Mouse (Mus musculus): Measurements from ENCODE around the gene Srm. TPM values are rescaled to one million over a fixed set of nuclear protein-coding genes. Genes with fewer than 3 reads are reported as not detected.

Gene Srm
- total RNA-seq, 4 experiments from 2014 or later, result 11.1 to 15.7 (median 12.5) TPM

DNA sequence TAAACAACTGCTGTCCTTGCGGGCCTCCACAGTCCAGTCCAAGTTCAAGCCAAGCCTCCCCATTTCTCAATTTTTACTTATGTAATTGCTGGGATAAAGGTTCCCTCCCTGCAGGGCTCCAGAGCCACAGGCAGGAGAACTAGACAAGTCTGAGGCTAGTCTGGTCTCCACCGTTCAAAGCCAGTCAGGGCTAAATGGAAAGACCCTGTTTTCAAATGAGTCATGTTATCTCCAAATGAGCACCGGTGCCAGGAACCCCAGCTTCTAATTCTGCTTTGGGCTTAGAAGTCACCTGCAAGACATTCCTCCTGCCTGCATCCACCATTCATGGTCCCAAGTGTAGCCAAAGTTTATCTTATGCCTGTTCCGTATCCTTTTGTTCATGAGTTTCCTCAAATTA is 10.6 kb downstream of the Srm start:
- no peak for DNase-seq (ENCODE audit: low spot score in 2 of 2)

DNA sequence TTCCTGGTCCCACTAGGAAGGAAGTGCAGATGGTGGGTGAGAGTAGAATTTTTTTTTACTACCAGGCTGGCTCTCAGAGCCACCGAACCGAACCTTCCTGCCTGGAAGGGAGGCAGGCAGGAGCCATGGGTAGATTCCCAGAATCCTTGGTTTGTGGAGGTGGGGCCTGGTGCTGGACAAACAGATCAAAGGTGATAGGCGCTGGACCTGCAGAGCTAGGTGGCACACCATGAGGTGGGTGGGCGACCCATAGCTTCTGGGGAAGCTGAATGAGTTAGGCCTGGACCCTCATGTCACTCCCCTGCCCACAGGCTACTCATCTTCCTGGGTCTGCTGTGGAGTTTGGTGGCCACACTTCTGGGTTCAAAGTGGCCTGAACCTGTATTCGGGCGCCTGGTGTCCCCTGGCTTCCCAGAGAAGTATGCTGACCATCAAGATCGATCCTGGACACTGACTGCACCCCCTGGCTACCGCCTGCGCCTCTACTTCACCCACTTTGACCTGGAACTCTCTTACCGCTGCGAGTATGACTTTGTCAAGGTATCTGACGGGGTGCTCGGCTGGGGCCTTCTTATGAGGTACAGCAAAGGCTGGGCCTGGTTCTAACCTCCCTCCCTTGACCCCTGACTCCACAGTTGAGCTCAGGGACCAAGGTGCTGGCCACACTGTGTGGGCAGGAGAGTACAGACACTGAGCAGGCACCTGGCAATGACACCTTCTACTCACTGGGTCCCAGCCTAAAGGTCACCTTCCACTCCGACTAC is 11.2 kb downstream of the Srm start, which contains the start of gene Masp2:
Gene Masp2, plus strand, starts transcription at position 198 of the 764 bp plus-strand sequence.
- no peak for DNase-seq (ENCODE audit: low spot score in 2 of 2)

GRCm38 (mm10) chr4:148603376-148604139 is 12.3 kb downstream of the Srm start:
- no peak for DNase-seq (ENCODE audit: low spot score in 2 of 2)

DNA sequence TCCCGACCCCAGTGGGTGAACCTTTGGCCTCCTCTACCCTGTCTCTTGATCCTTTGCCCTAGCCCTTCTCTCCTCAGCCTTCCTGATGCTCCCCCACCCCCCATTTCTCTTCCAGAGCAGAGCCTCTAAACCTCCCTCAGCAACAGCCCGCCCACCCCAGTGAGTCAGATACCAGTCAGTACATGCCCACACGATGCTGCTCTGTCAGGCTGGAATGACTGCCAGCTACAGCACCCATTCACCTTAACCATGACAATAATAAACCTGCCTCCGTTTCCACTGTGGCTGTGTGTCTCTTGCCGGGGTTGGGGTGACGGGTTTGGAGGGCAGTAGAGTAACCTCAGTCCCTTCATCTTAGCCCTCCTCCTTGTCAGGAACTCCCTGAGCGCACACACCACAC is 12.8 kb downstream of the Srm start:
- no peak for DNase-seq (ENCODE audit: low spot score in 2 of 2)

DNA sequence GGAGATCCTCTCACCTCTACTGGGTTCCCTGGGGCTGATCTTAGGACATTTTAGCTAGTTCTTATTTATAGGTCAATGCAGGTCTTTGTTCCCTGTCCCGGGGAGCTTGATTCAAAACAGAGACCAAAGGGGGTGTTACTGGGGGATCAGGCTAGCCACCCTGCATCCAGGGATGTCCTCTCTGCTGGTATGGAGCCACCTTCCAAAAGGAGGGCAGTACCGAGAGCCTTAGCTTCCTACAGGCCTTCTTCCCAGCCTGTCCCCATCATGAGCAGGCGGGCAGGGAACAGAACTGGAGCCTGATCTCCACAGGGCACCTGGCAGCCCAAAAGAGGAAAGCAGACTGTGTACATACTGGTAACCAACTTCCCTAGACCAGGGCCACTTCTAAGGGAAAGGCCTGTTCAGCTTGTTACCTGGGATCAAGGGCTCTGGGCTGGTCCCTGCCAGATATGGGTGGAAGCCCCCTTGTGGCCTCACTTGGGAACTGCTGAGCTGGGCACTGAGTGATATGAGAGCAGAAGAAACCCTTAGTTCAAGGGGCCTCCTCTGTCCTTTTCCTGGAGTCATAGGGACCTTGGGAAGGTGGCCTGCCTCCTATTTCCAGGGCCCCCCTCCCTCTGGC is 13.3 kb downstream of the Srm start:
- DNase-seq (ENCODE audit: low spot score in 2 of 2), result peak in 1 of 2 experiments; percentile 36

- peak; percentile 28 to 50 for DNase-seq (ENCODE audit: low spot score in 2 of 2)
Observed at GRCm38 (mm10) chr4:148607758-148608157, 16.5 kb downstream of the Srm start.

DNA sequence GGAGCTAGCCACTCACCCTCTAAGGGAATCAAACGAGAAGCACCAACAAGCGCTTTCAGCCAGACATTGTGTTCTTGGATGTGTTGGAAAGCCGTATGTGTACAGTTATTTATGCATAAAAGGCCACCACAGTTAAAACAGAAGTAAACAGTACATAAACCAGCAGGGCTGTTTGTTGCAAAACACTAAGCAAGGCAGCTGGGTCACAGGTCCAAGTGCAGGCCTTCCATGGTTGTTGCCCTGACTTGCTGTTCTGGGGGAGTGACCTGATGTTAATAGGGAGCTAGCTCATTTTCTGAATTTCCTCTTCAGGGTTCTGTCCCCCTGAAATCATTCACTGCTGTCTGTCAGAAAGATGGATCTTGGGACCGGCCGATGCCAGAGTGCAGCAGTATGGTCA is 18.5 kb downstream of the Srm start:
- no peak for DNase-seq (ENCODE audit: low spot score in 2 of 2)

GRCm38 (mm10) chr4:148610631-148611364 is 19.5 kb downstream of the Srm start:
- DNase-seq (ENCODE audit: low spot score in 2 of 2), result no peak

DNA sequence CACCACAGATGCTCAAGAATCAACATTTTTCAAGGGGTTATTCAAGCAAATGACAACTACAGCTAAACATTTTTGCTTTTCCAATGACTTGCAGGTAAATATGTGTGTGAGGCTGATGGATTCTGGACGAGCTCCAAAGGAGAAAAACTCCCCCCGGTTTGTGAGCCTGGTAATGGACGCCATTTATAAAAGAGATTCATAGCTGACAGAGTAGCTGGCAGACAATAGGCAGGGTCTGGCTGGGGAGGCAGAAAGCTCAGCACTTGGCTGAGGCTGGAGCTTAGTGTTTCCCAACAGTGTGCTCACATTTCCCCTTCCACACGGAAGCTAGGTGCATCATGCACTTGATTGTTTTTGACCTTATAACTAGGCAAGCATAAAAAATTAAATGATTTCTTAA is 21.3 kb downstream of the Srm start:
- DNase-seq (ENCODE audit: low spot score in 2 of 2), result no peak

GRCm38 (mm10) chr4:148613738-148614137 is 22.4 kb downstream of the Srm start:
- DNase-seq (ENCODE audit: low spot score in 2 of 2), result no peak

DNA sequence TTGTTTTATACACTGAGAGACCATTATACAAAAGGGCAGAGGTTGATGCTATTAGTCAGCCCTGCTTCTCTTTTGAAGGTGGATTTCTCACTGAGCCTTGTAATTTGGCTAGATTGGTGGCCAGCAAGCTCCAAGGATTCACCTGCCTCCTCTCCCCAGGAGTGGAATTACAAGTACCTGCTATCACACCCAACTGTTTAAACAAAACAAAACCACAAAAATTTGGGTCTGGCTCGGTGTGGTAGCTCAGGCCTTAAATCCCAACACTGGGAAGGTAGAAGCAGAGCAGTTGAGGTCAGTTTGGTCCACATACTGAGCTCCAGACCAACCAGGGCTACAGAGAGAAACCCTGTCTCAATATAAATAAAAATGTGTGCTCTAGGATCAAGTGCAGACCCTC is 28.5 kb downstream of the Srm start:
- no peak for DNase-seq (ENCODE audit: low spot score in 2 of 2)

DNA sequence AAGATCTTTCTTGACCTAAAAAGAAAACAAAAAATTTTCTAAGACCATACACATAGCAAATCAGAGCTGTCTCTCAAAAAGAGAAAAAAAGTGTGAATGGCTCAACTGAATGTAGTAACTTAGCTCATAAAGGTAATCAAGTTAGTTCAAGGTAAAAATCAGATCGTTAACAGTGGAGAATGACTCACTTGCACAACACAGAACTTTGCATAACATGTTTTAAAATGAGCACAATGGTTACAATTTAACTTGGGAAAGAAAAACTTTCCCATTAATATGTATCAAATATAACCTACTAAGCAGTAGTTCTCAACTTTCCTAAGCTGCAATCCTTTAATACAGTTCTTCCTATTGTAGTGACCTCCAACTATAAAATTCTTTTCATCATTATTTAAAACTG is 29.4 kb downstream of the Srm start:
- no peak for DNase-seq (ENCODE audit: low spot score in 2 of 2)

DNA sequence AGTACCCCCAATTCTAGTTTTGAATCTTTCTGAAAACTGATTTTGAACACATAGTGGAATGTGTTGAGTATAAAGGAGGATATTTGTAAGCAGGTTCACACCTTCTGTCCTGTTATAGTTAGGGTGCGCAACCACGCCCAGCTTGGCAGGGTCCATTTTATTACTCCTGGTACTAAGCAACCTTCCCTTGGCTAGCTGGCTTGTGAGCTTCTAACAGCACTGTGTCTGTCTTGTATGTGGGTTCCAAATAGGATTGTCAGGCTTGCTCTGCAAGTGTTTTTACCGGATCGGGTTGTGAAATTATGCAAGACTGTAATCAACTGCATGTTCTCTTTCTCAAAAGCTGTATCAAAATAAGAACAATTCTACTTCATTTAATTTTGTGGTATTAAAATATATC is 31.2 kb downstream of the Srm start:
- DNase-seq (ENCODE audit: low spot score in 2 of 2), result no peak

DNA sequence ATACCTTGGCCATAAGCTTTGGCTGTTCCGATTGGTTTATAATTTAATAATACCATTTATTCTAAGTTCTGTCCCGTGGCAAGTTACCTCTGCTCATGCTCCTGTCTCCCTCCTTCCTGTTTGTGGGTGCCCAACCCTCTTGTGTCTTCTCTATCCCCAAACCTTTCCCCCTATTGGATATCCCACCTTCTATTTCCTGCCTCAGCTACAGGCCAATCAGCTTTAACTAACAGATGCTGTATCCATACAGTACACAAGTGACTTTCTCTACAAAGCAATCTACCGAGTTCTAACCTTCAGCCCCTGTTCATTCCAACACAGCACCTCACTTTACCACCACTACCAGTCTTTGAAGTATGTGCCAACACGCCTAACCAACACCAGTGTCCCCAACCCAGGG is 32.3 kb downstream of the Srm start:
- no peak for DNase-seq (ENCODE audit: low spot score in 2 of 2)

GRCm38 (mm10) chr4:148625010-148625409 is 33.7 kb downstream of the Srm start:
- DNase-seq (ENCODE audit: low spot score in 2 of 2), result no peak

DNA sequence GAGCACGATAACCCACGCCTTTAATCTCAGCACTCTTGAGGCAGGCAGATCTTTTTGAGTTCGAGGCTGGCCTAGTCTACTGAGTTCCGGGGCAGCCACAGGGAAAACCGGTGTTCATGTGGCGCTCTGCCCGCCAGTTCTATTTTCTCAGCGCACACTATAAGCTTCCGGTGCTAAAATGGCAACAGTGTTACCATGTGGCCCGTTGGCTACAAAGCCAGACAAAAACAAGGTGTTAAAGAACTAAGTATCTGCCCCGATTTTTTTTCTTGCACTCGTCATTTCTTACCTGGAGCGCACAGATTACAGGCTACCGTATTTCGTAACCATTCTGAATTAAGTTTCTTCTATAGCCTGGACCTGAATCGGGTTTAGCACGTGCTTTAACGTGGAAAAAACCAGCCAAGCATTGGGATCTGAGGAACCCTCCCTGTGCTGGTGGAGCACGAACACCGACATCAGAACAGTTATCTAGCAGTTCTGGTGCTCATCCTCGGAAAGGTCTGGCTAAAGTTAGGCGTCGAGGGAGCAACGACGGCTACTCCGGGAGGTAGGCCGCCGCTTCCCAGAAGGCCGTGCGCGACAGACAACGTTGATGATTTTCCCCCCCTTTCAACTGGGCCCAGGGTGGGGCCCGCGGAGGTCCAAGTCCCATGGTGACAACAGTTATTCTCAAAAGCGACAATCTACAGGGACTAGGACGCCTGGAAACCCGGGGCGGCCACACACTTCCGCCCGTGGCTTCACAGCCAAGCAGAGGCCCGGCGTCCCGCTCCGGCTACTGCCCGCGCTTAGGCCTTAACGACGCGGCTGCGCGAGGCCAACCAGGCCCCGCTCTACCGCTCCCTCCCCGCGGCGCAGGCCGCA is 34.7 kb downstream of the Srm start:
- no peak for DNase-seq (ENCODE audit: low spot score in 2 of 2)

DNA sequence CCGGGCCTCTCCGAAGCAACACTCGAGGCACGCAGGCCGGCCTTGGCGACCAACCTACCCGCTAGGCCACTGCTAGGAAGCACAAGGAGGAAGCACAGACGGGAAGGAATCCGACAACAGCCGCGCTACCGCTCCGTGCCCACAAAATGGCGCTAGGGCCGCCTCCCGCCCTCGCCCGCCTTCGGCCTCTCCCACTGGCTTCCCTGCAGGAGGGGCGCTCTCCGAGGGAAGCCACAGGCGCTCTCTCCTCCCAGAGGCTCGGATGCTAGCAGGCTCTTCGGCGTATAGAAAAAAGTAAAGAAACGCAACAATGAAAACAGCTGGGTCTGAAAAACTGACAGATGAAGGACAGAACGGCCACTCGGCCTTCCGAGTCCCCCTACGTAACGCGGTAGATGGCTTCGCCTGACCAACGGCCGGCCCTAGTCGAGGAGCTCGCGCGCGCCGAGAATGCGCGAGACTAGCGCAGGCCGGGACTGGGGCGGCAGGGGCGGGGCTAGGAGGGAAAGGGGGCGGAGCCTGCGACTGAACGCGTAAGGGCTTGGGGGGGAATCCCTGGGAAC is 35.4 kb downstream of the Srm start, which contains the start of gene Tardbp:
Gene Tardbp, minus strand, starts transcription at position 397 of the 563 bp plus-strand sequence.
- peak; percentile 92 to 94 for DNase-seq (ENCODE audit: low spot score in 2 of 2)

DNA sequence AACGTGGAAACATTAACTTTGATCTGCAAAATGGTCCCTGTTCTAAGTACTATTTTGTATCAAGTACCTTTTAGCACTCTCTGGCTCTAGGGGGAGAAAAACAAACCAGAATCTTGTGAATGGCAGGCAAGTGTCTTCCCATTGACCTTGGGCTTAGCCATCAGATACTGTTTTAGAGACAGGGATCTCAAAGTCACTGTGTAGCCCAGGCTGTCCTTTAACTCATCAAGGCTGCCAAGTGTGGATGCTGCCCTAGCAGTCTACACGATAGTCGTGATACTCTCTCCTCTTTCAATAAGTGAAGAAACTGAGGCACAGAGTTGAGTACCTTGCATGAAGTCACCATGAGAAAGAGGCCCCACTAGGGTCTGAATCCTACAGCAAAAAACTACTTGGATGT is 35.9 kb downstream of the Srm start:
- no peak for DNase-seq (ENCODE audit: low spot score in 2 of 2)

DNA sequence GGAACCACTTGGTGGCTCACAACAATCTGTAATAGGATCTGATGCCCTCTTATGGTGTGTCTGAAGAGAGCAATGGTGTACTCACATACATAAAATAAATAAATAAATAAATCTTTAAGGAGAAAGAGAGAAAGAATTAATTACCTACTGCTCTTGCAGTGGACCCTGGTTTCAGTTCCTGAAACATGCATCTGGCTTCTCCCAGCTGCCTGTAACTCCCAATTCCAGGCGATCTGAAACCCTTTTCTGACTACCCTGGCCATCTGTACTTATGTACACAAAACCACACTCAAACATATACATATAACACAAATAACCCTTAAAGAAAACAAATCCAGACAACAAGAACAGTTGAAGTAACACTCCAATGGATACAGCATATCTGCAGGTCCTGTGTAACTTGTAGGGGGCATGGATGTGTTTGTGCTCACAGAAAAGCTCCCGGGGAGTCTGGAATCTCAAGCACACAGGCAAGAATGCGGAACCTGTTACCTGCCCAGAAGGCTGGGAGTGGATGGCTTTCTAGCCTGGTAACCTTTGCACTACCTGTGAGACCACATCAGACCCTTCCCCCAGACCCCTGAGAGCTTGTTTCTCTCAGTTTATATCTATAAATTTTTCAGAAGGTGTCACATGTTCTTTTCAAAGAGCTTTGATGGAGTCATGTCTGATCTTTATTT is 40.9 kb downstream of the Srm start:
- no peak for DNase-seq (ENCODE audit: low spot score in 2 of 2)

All from gastrocnemius, adult 8-10 months (tissue).